Mouse (Mus musculus) cerebellum, adult 2 months (tissue): ENCODE results near the gene Srsf5. TPM values are rescaled to one million over a fixed set of nuclear protein-coding genes. Genes with fewer than 3 reads are reported as not detected.

Source experiments
- DNase-seq, 2 experiments: peaks; one replicate each; pipeline ENCODE4 v3.0.0; 2021
- H3K27ac ChIP-seq: fragments of 200-500 bp; 2 replicates; pipeline ENCODE4 v1.5.1; 2012; ENCODE audit warnings: low read length, control low read depth, inconsistent platforms; ENCODE audit not compliant: insufficient read depth
- H3K27me3 ChIP-seq: fragments of 200-500 bp; 2 replicates; pipeline ENCODE4 v1.6.1; 2012; ENCODE audit warnings: inconsistent platforms, mild to moderate bottlenecking, low read length, moderate library complexity; ENCODE audit not compliant: control insufficient read depth, insufficient read depth
- H3K4me1 ChIP-seq: fragments of 200-500 bp; 2 replicates; pipeline ENCODE4 v1.6.1; 2011; ENCODE audit warnings: low read length; ENCODE audit not compliant: control insufficient read depth, insufficient read depth
- H3K4me3 ChIP-seq: fragments of 200-500 bp; replicated peaks from 2 replicates; pipeline ENCODE3; 2011; ENCODE audit warnings: mild to moderate bottlenecking, low read depth, low read length, control low read depth; ENCODE audit not compliant: insufficient read depth
- CTCF ChIP-seq: fragments of 200-500 bp; IDR thresholded peaks from 2 replicates; pipeline ENCODE4 v1.5.1; 2011; ENCODE audit warnings: low read depth, mild to moderate bottlenecking, control low read depth, low read length, moderate library complexity, borderline replicate concordance; ENCODE audit not compliant: insufficient read depth
- POLR2A ChIP-seq: fragments of 200-500 bp; IDR thresholded peaks from 2 replicates; pipeline ENCODE4 v1.6.1; 2011; ENCODE audit warnings: low read length, control low read depth, borderline replicate concordance; ENCODE audit not compliant: insufficient read depth
- WGBS: fragments of 180-500 bp; shearing (Covaris S2); methylation state at CpG from one replicate; pipeline ENCODE4 v1.1.7; 2018; 5-methylcytosine and 5-hydroxymethylcytosine counted together
- polyA plus RNA-seq: library from polyadenylated mRNA; depleted of rRNA; stranded (reverse); fragments of >200 nt; gene quantifications from 2 replicates; pipeline ENCODE4 v1.2.3, GENCODE M21; 2012

The Srsf5 gene
- polyA plus RNA-seq, 1 experiment, result 669 TPM

DNA sequence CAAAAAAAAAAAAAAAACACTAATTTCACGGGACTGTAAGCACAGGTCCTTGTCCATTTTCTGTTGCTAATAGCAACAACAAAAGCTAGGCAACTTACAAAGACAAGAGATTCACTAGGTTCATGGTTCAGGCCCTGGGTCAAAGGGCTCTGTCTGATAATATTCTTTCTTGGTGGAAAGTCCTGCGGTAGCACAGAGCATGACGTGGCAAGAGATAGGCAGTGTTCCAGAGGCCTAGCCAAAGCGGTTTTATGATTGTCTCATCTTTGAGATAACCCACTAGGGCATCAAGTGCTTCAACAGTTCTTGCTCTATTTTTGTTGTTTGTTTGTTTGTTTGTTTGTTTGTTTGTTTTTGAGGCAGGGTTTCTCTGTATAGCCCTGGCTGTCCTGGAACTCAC lies 18.8 kb upstream of the Srsf5 start:
- H3K27me3 ChIP-seq, result no peaks in the 10 kb centered on the region
- 84% methylated on average over 4 of the region's 4 CpGs for WGBS
- no peak for DNase-seq
- H3K27ac ChIP-seq, result no peak overlapping the region
- no peak overlapping the region for H3K4me3 ChIP-seq
- TF ChIP-seq POLR2A, result no peak
- no peak for TF ChIP-seq CTCF
- no peaks in the 10 kb centered on the region for H3K4me1 ChIP-seq

- 76% methylated on average over 1 of the region's 1 CpGs for WGBS
- no peaks in the 10 kb centered on the region for H3K4me1 ChIP-seq
Observed at GRCm38 (mm10) chr12:80927518-80927917, 17.8 kb upstream of the Srsf5 start.

GRCm38 (mm10) chr12:80928881-80929280 lies 16.4 kb upstream of the Srsf5 start:
- H3K4me1 ChIP-seq, result no peaks in the 10 kb centered on the region
- DNase-seq, result no peak
- H3K27me3 ChIP-seq, result no peaks in the 10 kb centered on the region
- no peak for TF ChIP-seq CTCF
- no peak for TF ChIP-seq POLR2A
- WGBS, result 94% methylated on average over 3 of the region's 3 CpGs
- no peak overlapping the region for H3K4me3 ChIP-seq
- H3K27ac ChIP-seq, result no peak overlapping the region

More at GRCm38 (mm10) chr12:80927518-80927917, 17.8 kb upstream of the Srsf5 start:
- no peak overlapping the region for H3K4me3 ChIP-seq
- no peak for DNase-seq
- H3K27ac ChIP-seq, result no peak overlapping the region
- TF ChIP-seq POLR2A, result no peak
- no peak for TF ChIP-seq CTCF
- H3K27me3 ChIP-seq, result no peaks in the 10 kb centered on the region

- no peak overlapping the region for H3K27ac ChIP-seq
- no peaks in the 10 kb centered on the region for H3K4me1 ChIP-seq
- no peaks in the 10 kb centered on the region for H3K27me3 ChIP-seq
- WGBS, result 84% methylated on average over 7 of the region's 7 CpGs
- TF ChIP-seq POLR2A, result no peak
- no peak for TF ChIP-seq CTCF
- no peak overlapping the region for H3K4me3 ChIP-seq
- no peak for DNase-seq
Observed at GRCm38 (mm10) chr12:80930141-80930540, 15.2 kb upstream of the Srsf5 start.

DNA sequence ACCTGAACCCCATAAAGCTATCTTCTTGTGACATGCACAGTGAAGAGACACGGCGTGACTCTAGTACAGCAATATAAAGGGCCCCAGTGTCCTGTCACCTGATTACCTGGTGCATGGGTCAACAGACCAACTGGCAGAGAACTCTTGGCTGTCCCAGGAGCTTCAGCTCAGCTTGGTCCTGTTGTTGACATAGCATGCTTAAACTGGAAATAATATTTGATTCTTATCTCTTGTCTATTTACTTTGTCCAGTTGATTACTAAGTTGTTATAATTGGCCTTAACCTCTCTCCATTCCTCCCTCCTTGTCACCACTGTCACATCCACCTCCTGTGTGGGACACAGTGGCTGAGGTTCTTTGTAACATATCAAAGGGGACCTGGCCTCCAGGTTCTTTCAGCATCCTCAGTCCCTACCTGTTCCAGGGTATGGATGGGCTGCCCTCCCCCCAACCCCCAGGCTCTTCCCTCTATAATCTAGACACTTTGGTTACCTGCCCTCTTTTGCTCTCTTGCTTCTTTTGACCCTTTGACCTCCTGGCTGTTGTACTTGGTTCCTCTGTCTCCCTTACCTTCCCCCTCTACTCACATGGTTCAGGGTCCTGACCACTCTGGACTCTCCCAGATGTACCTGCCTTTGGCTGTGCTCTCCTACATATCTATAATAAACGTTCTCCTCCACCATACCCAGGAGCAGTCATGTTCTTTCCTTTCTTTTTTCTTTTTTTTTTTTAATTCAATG lies 13.7 kb upstream of the Srsf5 start:
- no peaks in the 10 kb centered on the region for H3K27me3 ChIP-seq
- 91% methylated on average over 3 of the region's 3 CpGs for WGBS
- H3K27ac ChIP-seq, result no peak overlapping the region
- no peak for DNase-seq
- no peaks in the 10 kb centered on the region for H3K4me1 ChIP-seq
- no peak overlapping the region for H3K4me3 ChIP-seq
- no peak for TF ChIP-seq CTCF

- no peak for DNase-seq
- Histone ChIP-seq H3K27me3 (no peaks in the 10 kb centered on the region), H3K27ac (no peak overlapping the region), H3K4me3 (no peak overlapping the region), H3K4me1 (no peaks in the 10 kb centered on the region)
- WGBS, result 94% methylated on average over 1 of the region's 1 CpGs
- no peak for TF ChIP-seq CTCF
- no peak for TF ChIP-seq POLR2A
Observed at GRCm38 (mm10) chr12:80932865-80933264, 12.4 kb upstream of the Srsf5 start.

GRCm38 (mm10) chr12:80936751-80937150 lies 8.6 kb upstream of the Srsf5 start:
- Histone ChIP-seq H3K27me3 (no peaks in the 10 kb centered on the region), H3K4me3 (no peak overlapping the region), H3K27ac (no peak overlapping the region), H3K4me1 (no peaks in the 10 kb centered on the region)
- DNase-seq, result no peak
- no peak for TF ChIP-seq POLR2A
- TF ChIP-seq CTCF, result no peak
- 79% methylated on average over 2 of the region's 2 CpGs for WGBS

- TF ChIP-seq POLR2A, result no peak
- TF ChIP-seq CTCF, result no peak
- 80% methylated on average over 9 of the region's 9 CpGs for WGBS
- Histone ChIP-seq H3K27me3 (no peaks in the 10 kb centered on the region), H3K4me1 (no peaks in the 10 kb centered on the region), H3K4me3 (no peak overlapping the region), H3K27ac (no peak overlapping the region)
- DNase-seq, result no peak
Observed at GRCm38 (mm10) chr12:80937331-80938029, 7.8 kb upstream of the Srsf5 start.
